Mouse (Mus musculus) cerebellum, postnatal 25 days (tissue): ENCODE measurements around the gene Map3k5.
"Not testable (repeated sequence)": the region's sequence is repeated elsewhere in the genome, so short reads cannot be mapped to it uniquely, and the experiment has no call there.

Source experiments
- DNase-seq, 2 experiments: peaks; one replicate each; pipeline ENCODE4 v3.0.0; 2021; ENCODE audit warnings: mixed read lengths in 2 of 2

Gene Map3k5

DNA sequence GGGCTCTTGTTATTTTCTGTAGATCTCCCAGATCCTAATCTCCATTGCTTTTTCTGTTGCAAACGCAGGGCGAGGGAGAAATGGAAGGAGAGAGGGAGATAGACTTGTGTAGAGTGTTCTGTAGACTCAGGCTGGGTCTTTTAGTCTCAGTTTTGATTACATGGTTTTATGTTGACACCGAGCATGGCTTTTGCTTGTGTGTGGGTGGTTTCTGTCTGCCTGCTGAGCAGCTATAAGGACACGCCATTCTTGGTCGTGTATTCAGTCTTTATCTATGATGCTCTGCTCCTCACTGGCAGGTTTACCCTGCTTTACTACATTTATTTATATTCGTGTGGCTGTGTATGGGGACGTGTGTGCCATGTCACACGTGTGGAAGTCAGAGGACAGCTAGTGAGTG is 34.2 kb downstream of the Map3k5 start:
- DNase-seq, result no peak

DNA sequence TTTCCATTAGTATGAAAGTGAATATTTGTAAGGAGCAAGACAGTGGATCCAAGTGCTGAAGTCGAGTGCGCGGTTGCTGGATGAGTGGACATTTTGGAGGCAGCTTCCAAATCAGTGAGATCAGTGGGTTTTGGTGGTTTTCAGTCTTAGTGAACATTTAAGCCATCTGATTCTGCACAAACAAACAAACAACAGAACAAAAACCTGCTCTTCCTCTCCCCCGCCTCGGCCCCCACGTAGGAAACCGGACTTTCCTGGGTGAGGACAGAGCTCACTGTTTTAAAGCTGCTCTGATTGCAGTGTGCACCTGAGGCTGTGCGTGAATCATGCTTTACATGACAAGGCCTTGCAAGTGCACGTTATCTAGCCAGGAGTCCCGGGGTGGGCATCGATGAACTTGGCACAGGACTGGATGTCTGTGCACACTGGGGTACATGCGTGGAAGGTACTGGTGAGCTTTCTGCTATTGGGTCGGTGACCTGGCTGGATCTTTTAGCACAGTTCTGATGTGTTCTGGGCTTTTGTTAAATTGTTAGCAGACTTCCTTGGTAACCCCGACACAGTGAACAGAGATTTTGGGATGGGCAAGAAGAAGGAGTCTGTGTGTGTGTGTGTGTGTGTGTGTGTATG is 35.7 kb downstream of the Map3k5 start:
- no peak for DNase-seq

DNA sequence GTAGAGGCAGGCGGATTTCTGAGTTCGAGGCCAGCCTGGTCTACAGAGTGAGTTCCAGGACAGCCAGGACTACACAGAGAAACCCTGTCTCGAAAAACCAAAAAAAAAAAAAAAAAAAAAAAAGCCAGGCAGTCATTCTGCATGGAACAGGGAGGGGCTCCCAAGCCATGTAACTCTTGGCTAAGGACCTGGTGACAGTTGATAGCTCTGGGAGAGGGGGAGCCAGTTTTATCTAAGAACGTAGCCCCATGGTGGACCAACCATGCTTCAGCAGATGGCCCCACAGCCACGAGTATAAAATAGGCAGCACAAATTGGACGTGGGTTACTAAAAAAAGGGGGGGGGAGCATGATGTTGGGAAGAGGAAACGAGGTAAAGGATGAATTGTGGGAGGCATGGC is 37.2 kb downstream of the Map3k5 start:
- not testable (repeated sequence) for DNase-seq

DNA sequence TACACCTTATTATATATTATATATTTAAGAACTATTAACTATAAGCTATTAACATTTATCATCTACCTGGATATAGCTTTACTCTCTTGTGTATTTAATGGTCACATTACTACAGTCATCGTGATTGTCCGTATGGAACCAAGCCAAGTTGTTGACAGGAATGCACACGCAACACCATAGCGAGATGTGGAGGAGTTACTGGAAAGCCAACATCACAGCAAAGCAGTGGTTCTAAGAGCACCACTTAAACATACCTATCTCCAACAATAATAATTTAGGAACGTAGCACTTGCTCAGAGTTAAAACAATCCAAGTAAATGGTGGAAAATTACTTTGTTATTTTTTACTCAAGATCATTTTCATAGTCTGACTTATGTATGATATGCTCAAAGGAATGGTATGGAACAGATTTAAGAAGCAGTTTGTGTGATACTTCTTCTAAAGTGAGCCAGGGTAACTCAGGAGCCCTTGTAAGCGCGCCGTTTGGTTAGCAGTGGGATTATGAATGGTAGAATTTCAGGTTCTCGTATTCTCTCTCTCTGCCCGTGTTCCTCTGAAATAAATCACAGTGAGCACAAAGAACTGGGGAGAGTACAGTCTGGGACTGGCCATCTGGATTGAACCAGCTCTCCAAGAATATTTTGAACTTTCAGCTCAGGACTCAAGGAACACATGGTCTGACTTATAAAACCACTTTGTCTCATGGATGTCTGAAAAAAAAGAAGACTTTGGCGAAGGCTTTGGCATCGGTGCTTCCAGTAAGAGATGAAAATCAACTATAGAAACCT is 39.2 kb downstream of the Map3k5 start:
- no peak for DNase-seq

DNA sequence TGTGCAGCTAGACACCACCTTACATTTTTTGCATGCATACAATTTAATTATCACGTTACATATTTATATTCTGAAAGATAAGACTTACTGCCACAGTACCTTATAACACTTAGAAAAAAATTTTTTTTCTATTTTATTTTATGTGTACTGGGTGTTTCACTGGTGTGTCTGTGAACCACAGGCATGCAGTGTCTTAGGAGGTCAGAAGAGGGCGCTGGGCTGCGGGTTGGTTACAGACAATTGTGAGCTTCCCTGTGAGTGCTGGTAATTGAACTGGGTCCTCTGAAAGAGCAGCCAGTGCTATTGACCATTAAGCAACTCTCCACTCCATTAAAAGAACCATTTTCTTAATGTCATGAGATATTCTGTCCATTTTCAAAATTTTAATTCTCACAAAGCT is 43.3 kb downstream of the Map3k5 start:
- DNase-seq, result peak in 1 of 2 experiments; percentile 23

DNA sequence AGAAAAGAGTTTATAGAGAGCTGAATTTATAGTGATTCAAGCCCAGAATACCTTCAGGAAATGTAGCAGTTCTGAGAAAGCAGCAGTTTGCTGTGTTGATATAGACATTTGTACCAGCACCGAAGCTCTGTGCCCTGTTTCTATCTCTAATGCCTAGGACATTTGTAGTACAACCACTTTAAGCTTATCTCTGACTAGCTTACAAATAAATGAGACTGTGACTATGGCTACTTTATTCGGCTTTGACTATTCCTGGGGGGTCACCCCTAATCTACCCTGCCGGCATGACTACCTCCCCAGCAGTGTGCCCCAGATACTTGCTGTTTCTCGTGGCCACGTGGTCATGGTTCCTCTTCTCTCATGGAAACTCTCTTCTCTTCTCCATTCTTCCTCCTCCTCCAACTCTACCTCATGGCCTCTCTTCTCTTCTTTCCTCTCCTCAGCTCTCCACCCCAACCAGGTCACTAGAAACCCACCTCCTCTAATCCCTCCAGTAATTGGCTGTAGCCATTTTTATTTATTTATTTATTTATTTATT is 44.5 kb downstream of the Map3k5 start:
- no peak for DNase-seq

DNA sequence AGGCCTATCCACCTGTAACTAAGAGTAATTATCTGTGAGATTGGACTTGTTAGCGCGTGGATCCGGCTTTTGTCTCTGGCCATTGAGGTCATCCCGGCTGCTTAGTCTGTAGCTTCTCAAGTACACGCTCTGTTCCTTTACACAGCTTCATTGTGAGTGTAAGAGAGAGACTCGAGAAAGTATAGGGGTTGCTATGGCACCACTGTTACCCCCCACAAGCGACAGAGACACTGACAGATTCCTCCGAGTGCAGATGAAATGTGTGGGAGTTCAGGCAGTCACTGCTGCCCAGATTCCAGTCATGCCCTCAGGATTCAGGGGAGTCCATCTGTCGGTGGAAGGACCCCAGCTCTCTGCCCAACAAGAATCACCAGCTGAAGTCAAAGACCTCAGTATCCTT is 53.5 kb downstream of the Map3k5 start:
- DNase-seq, result no peak

DNA sequence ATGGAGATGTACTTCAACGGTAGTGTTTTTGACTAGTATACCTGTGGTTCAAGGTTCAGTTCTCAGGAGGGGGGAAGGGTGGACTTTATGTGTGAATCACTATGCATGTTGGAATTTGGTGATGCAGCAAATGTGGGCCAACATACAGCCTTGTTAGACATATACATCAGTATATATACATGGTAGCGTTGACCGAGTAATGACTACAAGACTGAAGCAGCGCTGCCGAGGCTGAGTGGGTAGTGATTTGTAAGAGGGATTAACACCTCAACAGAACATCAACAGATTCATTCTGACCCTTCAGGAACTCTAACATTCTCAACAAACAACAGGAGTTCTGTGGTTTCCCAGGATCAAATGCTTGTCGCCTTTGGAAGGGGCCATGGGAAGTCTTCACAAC is 55.7 kb downstream of the Map3k5 start:
- DNase-seq, result no peak

DNA sequence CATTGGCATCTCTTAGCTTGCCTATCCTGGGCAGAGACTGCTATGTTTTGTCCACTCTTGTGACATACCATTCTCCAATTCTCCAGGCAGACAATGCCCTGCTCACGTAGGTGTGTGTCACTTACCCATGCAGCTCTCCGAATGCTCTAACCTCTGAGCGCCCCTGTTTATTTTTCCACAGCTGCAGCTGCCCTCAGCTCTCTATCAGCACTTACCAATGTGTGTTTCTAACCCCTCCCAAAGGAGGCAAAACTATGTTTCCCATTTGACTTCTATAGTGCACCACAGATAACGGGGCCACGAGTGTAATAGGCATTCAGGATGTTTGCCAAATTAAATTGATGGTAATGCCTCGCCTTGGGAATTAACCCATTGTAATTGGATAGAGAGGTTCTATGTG is 56.4 kb downstream of the Map3k5 start:
- no peak for DNase-seq

DNA sequence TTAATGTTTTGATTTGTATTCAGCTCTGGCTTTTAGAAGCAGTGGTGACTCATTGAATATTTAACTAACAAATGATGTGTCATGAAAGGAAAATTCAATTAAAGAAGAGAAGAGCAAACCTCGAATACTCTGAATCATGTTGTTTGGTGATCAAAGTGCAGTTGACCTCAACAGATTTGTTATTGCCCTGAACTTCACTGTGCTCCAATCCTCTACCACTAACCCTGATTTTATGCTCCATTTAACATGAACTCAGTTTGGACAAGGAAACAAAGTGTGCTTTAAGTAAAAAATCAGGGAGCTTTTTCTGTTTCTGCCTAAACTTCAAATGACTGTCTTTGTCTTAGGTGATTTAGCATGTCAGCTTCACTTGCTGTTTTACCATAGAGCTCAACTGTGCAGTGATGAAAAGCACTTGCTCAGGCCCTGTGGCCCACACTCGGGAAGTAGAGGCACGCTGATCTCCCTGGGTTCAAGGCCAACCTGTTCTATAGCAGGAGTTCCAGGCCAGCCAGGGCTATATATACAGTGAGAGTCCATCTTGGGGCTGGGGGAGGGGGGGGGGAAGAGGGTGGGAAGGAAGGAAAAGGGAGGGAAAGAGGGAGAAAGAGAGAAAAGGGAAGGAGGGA is 57.1 kb downstream of the Map3k5 start:
- DNase-seq, result no peak

DNA sequence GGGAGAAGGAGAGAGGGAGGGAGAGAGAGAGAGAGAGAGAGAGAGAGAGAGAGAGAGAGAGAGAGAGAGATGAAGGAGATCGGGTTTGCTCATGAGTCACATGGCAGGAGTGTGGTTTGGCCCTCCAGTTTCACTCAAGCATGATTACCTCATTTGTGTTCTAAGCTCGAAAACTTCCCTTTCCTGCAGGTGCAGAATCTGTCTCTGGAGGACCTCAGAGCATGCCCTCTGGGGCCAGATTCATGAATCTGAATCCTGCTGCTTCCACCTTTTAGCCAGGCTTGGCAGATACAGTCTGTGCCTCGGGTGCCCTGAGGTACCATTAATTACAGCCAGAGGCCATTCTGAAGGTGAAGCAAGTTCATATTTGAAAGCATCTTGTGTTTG is 57.6 kb downstream of the Map3k5 start:
- DNase-seq, result no peak

DNA sequence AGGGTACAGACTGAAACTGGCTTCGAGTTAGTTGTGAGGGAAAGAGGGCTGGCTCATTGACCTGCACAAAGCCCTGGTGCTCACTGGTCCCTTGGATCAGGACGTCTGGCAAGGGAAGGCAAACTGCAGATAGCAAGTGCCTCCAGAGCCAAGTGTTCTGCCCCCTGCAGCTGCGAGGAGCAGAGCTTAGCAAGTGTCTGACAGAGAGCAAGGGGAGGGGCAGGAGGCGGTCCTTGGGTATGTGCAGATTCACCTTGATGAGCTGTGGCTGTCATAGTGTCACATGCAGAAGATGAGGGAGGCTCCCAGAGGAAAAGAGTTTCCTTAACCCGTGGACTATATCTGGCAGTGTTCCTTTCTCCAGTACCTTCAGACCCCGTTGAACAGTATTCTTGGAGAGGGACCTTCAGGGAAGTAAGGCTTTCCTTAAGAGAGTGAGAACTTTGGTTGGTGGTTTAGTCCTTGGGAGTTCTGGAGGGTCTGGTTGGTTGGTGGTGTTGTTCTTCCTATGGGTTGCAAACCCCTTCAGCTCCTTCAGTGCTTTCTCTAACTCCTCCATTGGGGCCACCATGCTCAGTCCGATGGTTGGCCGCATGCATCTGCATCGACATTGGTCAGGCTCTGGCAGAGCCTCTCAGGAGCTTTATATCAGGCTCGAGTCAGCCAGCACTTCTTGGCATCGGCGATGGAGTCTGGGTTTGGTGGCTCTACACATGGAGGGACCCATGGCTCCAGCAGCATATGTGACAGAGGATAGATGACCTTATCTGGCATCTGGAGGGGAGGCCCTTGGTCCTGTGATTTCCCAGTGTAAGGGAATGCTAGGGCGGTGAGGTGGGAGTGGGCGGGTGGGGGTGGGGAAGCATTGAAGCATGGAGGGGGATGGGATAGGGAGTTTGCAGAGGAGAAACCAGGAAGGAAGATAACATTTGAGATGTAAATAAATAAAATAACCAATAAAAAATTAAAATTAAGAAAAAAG is 60.5 kb downstream of the Map3k5 start:
- peak; percentile 49 to 61 for DNase-seq

DNA sequence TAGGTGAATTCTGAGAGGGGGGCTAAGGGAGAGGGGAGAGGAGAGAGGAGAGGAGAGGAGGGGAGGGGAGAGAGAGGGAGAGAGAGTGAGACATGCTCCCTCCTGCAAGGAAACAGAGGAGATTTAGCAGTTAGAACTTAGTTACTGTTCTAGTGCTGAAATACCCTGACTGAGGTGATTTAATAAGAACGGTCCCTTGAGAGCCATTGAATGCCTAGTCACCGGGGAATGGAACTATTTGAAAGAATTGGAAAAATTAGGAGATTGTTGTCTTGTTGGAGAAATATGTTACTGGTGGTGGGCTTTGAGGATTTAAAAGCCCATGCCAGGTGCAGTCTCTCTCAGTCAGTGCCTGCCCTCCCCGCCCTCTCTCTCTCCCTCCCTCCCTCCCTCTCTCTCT is 61.9 kb downstream of the Map3k5 start:
- no peak for DNase-seq

DNA sequence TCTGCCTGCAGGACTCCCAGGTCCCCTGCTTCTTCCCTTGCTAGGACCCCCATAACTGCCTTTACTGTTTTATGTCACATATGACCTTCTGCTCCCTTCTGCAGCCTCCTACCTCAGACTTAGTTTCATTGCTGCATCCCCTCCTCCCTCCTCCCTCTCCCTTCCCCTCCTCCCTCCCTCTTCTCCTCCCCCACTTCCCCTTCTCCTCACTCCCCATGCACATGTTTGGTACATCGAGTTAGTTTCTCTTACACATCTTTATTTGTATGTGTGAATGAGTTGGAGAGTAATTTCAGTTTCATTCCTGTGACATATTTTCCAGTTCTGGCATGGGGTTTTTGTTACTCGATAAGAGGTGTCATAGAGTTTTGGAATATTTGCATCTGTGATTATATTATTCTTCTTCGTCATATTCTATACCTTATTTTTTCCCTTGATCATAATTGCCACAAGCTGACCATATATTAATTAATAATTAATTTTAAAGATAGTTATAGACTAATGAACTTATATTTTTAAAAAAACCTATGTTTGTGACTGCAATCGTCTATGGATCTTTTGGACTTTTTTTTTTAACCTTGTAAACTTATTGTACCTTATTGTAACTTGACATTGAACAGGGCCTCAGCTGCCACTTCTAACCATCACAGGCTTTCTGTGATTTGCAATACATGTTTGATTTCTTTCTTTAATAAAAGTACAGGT is 65.6 kb downstream of the Map3k5 start:
- no peak for DNase-seq

DNA sequence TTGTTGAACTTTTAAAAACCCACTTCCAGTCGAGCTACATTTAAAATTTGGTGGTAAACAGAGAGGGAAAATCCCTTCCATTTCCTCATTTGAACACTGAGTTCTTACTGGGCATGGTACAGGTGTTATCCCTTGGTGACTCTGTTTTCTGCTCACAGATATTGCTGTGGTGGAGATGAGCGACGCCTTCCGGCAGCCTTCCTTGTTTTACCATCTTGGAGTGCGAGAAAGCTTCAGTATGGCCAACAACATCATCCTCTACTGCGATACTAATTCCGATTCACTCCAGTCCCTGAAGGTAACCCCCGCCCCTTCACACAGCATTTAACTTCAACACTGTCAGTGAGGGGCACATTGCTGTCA is 66.1 kb downstream of the Map3k5 start:
- no peak for DNase-seq

DNA sequence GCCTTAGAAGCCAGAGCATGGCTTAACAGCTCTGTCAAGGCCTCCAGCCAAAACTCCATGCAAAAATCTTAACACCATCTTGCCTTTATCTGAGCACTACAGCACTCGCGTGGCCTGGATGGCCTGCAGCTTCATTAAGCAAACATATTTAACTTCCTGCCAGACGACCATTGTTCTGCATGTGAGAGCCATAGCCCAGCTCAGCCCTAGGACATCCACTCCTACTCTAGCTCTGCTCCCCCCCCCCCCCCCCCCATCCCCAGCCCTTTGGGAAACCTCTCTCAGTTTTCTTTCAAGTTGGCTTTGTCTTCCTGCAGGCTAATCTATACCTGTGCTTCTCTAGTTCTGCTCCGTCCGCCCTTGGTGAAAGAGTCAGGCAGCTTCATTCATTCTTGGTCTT is 67.7 kb downstream of the Map3k5 start:
- DNase-seq, result no peak

DNA sequence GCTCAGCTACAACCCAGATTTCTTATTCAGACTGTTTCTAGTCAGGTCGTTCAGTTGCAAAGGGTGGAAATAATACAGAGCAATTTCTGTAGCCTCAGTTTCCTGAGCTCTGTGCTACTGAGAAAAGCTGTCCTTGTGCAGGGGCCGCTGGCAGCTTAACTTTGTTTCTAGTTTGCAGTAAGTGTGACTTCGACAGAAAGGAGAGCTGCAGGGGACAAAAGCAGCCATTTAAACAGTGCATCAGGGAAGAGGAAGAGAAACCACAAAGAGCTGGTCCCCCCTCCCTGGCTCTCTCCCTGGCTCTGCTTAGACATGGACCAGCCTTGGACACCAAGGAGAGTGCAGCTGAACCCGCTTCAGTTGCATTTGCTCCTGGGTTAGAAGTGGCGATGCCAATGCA is 68.7 kb downstream of the Map3k5 start:
- no peak for DNase-seq

DNA sequence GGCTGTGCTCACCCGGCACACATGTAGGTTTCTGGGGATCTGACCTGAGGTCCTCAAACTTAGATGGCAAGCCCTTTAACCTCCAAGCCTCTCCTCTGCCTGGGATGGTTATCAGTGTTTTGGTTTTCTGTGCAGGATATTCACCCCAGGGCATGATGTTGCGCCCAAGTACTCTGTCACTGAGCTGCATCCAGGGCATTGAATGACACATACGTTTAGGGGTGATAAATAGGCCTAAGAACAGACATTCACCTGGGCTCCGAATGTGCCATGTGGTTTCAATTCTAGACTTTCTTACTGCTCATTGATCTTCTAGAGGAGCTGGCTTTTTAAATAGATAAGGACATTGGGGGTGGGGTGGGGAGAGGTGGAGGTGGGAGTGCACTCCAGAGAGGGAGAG is 70.5 kb downstream of the Map3k5 start:
- no peak for DNase-seq

DNA sequence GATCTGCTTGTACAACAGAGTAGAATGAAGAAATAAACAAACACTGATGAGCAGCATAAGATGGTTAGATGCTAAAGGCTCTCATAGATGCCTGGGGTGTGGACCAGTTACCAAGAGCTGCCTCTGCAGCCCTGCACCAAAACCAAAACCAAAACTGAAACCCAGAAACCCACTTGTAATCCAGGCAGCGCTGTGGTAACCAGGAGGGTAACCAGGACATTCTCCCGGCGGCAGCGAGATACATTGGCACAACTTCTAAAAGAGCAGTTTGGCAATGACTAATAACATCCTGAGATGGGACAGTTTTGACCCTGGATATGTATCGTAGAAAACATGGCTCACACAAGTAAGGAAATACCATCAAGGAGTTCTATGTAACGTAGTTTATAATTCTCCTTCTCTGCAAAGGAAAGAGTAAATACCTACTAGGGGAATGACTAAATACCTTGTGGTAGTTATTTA is 71.2 kb downstream of the Map3k5 start:
- no peak for DNase-seq

DNA sequence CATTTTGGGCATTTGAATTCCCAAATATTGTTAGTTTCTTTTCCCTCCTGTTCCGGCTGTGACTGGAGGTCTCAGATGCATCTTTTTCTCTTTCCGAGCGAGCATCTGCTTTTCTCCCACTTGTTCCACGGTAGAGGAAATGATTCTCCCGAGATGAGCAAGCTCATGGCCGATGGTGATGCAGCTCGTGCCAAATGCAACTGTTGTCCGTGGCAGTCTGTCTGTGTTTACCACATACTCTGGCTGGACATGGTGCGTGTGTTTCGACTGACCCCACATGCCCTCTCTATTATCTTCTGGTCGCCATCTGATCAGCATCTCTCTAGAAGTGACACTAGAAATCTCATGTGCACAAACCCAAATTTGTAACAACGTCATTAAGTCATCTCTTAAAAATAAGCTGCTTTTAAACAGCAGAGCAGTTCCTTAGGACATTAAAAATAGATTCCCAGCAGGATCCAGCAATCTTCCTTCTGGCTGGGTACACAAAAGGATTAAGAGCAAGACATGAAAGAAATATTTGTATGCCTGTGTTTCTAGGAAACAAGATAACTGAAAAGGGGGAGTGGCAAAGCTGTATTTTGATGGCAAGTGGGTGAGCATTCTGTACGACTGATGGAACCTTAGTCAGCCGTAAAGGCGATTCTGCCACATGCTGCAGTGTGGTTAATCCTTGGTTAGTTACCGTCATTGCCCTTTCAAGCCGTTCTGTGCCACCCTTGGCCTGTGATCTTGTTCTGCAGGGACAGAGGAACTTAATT is 72.2 kb downstream of the Map3k5 start:
- DNase-seq, result peak; percentile 55 to 58

DNA sequence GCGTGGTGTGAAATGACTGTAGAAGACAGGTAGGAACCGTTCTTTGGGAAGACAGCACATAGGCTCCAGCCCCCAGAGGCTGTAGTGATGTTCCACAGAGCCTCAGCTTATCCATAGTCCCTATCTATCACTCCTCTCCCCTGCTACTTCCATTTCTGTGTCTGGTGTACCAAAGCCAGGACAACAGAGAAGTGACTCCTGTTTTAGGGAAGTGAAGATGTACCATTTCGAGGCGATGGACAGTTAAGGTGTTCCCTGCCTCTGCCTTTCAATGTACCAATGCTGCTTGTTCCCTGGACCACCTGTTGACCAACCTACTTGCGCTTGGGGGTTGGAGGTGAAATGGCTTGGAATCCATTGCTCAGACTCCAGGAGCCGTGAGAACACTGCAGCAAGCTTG is 75.0 kb downstream of the Map3k5 start:
- no peak for DNase-seq
